Mouse (Mus musculus) kidney, adult 11 months (tissue): ENCODE results near the gene Larp1b.
"Not testable (repeated sequence)": the region's sequence is repeated elsewhere in the genome, so short reads cannot be mapped to it uniquely, and the experiment has no call there.

Source experiments
- DNase-seq: peaks from one replicate; pipeline ENCODE4 v3.0.0; 2022

The Larp1b gene

DNA sequence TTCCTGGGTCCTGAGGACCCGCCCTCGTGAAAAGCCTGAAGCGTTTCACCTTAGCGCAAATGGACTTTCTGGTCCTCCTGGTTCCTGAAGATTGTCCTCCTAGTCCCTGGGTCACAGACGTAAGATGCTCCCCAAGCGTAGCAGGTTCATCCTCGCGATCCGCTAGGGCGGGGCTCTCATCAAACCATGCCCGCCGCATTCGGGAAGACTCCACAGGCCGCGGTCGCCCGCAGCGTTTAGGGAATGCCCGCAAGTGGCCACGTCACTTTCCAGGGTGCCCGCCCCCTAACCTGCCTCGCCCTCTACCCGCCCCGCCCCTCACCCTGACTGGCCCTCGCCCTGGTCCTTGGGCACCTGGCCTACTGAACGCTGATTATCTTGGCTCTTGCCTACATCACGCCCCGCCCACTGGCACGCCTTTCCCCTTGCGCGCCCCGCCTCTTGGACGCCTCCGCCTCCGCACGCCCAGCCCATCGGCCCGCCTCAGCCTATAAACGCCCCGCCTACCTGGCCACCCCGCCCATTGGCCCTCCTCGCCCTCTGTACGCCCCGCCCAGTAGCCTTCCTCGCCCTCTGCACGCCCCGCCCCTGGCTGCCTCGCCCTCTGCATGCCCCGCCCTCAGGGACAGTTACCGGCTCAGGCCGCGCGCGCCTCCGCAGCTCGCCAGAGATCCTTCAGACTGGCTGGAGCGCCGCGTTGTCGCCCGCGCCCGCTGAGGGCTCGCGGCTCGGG is at the start of gene Larp1b:
TSS of gene Larp1b (plus strand) at position 659 of the 733 bp plus-strand sequence.
- peak; percentile 99 for DNase-seq

DNA sequence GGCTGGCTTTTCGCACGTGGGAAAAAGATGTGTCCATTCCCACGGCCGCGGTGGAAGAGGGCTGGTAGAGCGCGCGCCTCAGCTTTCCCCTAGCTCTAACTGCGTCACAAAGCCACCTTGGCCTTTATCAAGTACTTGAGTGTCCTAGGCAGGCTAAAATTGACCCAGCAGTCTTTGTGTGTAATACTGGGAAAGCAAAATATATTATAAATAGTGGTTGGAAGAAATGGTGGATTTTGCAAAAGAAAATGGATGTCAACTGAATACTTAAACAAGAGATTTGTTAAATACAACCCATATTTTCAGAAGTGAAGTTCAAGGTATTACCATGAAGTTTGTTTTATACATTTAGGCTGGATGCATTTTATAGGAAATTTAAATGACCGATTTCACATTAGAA is 47.2 kb upstream of the Larp1b start, which contains the start of gene 1700034I23Rik:
TSS of gene 1700034I23Rik (minus strand) at position 101 of the 400 bp plus-strand sequence.
- not testable (repeated sequence) for DNase-seq

DNA sequence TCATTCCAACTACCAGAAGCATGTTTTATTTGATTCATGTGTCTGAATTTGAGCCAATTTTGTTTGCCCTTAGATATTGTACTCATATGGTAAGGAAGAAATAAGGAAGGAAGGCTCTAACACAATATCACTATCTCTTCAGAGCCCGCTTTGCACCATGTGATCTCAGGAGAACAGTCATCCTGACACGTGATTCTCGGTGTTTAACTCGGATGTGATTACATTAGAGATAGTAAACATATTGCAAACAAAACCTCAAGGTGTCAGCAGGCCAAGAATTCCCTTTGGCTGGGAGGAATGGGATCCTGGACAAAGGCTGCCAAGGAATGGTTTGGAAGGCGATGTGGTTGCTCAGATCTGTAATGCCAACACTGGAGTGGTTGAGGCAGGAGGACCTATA is 11.4 kb upstream of the Larp1b start:
- DNase-seq = no peak

DNA sequence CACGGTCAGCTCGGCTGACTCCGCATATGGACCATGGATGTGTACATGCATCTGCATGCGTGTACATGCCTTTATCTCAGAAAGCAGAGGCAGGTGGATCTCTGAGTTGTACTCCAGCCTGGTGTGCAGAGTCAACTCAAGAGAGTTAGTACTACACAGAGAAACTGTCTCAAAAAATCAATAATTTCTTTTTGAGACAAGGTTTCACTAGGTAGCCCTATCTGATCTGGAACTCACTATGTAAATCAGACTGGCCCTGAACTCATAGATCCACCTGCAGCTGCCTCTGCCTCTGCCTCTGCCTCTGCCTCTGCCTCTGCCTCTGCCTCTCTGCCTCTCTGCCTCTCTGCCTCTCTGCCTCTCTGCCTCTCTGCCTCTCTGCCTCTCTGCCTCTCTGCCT is 11.0 kb upstream of the Larp1b start:
- DNase-seq = no peak

DNA sequence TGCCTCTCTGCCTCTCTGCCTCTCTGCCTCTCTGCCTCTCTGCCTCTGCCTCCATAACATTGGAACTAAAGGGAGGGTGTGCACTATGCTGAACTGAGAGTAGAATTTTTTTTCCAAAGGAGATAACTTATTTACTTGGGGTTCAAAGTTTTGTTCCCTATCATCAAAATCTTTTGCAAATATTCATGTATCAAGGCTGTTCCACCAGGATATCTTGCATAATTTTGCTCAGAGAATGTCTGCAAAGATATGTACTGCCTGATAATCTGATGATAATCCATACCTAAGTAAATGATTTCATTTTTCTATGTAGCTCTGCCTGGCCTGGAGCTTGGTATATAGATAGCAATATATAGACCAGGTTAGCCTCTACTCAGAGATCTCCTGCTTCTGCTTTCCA is 10.6 kb upstream of the Larp1b start:
- no peak for DNase-seq

DNA sequence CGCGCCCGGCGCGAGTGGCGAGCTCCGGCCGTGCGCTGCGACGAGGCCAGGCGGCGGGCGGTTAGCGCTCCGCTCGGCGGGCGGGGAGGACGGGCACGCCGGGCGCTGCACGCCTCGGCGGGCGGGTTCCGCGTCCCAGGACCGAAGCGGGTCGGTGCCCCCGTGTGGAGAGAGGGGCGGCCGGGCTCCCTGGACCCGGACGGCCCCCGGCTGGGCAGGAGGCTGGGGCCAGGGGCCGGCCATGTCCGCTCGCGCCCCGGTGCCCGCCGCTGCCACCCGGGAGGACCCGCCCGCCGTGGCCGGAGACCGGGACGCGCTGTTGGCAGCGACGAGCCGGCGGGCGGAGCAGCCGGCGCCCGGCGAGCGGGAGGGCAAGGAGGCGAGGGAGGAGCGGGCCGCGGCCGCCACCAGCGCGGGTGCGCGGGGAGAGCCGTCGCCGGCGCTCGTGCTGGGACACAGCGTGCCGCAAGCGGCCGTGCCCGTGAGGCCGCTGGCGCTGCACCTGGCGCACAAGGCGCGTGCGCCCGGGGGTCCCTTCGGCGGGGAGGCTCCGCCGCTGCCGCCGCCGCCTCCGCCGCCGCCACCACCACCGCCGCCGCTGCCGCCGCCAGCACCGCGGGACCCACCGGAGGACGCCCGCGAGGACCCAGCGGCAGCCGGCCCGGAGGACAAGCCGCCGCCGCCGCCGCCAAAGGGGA is 424 bp downstream of the Larp1b start:
- DNase-seq = peak; percentile 43

DNA sequence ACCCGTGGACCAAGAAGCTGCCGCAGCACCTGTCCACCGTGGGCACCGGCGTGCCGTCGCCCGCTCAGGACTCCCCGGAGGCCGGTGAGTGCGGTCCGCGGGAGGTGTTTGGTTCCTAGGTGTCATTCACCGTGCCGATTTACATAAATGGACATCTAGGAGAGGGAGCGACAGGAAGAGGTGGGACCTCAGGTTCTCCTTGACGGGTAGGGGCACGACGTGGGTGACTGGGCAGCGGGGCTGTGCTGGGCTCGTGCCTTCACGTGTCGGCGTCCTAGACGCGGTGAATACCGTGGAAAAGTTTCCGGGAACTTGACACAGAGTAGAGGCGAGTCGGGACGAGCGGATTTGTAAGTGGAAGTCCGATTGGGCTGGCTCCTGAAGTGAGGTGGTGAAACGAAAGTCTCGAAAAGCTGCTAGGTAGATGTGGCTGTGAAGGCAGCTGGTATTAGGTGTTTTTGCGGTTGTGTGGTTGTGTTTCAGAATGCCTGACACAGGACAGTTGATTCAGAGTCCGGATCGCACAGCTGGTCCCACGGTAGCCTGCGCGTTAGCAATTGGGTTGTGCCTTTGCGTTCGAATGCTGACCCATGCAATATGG is 1.1 kb downstream of the Larp1b start:
- peak; percentile 82 for DNase-seq

DNA sequence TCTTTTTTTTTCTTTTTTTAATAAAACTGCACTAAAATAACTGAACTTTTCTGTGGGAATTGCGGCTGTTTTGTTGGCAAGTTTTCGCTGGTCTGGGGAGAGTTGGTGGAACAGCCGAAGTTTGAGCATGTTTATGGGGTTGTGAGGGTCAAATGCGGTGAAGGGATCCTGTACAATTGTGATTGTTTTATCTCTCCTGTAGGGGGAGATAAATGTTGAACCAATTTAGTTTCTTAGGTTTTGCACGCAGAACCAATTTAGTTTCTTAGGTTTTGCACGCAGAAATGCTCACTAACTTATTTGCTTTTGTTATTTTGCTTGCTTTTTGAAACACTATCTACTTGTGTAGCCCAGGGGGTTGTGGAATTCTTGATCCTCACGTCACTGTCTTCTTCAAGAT is 1.7 kb downstream of the Larp1b start:
- DNase-seq = no peak

DNA sequence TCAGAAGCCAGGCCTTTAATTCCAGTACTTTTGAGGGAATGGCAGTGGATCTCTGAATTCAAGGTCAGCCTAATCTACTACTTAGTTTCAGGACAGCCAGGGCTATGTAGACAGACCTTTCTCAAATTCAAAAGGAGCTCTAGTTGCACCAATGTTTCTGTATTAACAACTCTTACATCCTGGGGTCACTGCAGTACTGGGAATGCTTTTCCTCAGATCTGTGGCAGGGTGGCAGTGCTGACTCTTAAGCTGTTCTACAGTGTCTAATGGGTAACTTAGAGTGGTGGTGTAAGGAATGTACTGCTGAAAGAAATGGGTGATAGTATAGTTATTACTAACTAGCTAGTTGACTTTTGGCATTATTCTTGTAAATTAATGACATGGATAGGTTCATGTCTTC is 3.0 kb downstream of the Larp1b start:
- peak; percentile 28 for DNase-seq

DNA sequence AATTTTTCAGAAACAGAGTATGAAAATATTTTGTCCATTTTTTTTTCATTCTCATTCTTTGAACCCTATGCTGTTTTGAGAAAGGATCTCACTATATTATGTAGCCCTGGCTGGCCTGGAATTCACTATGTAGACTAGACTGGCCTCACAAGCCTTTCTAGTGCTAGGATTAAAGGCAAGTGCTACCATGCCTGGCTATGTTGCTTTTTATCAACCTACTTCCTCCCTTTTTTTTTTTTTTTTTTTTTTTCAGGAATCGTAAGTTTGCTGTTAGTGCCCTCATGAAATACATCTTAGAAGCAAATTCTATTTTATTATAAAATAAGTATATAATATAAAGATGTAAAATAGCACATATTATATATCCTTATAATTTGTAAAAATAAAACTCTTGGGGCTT is 5.2 kb downstream of the Larp1b start:
- DNase-seq = no peak

DNA sequence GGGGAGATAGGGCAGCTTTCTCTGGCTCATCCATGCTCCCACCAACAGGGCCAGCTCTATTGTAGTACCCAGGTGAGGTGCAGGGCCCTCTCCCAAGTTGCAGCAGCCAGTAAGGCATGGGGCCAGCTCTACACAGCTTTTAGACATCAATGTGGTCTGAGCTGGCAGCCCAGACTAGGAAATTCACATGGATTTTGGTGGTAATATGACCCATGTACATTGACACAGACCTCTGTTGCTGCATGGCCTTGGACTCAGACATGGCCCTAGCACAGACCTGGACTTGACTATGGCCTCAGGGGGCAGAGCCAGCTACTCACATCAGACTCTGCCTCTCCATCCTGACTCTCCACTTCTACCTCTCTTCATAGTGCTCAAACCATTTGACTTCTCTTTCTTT is 9.2 kb downstream of the Larp1b start:
- no peak for DNase-seq

DNA sequence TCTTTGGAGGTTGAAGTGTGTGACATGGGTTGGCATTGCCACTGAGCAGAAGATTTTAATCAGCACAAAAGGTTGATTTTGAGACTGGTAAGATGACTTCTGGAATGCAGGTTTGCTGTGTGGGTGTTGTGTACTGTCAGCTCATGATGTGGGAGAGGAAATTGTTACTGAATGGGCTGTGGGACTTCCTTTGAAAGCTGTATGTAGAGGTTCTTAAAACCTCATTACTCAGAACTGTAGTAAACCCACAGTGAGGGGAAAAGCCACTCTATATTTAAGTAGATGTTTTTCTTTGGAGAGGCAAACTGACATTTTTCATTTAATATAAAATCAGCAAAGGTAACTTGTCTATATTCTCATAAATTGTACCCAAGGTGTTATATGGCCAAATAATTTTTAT is 31.1 kb downstream of the Larp1b start:
- no peak for DNase-seq

DNA sequence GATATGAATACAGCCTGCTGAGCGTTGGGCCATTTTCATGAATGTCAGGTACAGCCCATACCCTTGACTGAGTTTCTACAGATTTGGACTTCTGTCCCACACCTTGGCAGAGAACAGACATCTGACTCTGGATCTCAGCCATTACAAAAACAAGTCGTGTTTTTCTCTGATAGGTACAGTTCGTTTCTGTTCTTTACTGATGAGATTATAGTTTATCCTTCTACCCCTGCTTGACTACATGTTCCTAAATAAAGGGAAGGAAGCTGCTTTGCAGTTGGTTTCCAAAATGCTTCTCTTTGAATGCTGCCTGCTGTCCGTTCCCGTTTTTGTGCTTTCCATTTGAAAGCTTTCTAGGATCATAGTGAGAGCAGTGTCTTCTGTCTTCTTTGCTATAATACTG is 37.9 kb downstream of the Larp1b start:
- no peak for DNase-seq

DNA sequence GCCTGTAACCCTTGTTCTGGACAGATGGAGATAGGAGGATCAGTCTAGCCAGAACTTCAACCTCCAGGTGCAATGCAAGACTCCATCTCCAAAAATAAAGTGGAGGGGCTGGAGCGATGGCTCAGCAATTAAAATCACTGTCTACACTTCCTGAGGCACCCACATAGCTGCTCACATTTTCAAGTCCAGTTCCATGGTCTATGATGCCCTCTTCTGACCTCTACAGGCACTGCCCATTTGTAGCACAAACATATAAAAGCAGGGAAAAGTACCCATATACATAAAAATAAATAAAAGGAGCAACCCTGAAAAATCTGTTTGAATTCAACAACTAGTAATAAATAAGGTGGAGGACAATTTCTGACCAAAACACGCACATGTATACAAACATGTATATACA is 39.1 kb downstream of the Larp1b start:
- DNase-seq = no peak

DNA sequence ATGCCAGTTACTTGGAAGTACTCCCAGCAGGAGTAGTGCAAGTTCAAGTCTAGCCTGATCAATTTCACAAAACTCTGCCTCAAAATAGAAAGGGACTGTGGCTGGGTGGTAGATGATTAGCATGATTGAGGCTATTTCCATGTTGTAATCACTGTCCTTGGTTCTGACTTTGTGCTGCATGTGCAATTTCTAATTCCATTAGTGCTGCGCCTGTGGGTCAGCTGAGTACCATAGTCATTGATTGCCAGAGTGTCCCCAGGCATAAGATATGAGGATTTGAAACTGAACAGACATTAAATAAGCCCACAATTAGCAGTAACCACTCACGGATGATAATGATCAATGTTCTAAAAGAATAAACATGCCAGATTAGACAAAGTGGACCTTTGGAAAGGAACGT is 41.9 kb downstream of the Larp1b start:
- peak; percentile 23 for DNase-seq

DNA sequence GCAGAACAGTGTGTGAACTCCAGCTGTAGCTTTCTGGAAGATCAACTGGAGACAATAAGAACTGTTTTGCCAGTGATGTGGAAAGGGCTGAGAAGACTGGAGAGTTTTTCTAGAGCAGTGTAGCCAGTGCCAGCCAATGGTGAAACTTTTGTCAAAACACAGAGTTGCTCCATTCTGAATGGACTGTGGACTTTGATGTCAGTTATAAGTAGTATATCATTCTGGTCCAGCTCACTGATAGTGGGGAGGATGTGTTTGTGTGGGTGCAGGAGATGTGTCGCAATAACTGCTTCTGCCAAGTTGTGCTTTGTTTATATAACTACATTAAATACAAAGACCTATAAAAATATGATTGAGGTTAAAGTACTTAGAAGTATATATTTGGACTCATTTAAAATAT is 45.5 kb downstream of the Larp1b start:
- DNase-seq = no peak

DNA sequence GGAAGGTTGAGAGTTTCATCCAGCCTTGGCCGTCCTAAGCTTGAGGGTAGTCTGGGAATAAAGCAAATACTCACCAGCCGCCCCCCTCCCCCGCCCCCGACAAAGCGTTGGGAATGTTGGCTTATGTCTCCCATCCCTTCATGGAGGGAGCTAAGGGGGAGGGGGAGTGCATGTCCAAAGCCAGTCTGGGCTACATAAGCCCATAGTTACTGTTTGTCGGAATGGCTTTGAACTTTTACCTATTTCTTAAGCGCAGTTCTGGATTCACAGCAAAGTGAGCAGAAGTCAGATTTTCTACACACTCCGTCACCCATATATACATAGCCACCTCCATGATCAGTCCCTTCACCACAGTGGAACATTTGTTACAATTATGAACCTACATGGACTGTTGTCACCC is 59.7 kb downstream of the Larp1b start:
- DNase-seq = no peak

DNA sequence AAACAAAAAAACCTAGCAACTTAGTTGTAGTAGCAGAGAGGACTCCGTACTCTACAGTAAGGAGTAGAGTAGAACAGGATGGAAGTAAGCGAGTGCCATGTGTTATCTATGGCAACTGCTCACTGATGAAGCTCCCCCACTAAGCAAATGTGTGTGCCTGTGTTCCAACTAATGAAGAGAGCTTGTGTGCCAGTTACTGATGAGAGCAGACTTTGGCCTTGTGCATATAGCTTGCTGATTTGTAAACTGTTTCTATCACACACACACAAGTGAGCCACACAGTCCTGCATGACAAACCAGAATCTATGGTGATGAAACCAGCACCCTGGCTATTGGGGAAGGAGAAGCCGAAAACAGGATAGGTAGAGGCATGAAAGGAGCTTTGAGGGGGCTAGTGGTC is 60.4 kb downstream of the Larp1b start:
- no peak for DNase-seq

DNA sequence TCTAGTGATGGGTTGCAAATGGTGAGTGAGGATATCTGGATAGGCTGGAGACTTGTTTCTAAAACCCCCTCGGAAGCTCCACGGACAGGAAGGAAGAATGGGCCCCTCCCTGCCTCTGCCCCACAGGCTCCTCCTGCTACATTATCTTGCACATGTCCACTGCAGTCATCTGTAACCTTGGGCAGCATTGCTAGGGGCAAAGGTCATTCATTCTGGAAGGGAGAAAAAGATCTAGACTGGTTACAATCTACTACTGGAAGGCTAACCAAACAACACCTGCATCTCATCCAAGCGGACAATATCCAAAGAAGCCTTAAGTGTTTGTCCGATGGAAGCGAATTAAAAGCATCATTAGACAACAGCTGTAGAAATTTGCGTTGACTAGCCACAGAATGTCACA is 61.1 kb downstream of the Larp1b start:
- DNase-seq = no peak

DNA sequence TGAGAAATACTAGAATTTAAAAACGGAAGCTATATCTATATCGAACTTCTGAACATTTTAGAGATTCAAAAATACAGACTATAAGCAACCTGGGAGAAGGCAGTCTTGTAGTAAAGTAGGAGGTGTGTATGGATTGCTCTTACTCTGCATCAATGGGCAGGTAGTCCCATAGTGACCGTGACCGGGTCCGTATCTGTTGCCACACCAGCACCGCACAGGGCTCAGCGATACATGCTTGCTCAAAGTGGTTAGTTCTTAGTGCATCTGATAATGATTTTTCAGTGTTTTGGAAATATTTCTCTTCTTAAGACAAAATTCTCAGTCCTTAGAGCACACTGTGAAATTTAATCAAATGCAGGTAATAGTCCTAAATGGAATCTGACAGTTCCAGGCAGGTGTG is 62.8 kb downstream of the Larp1b start:
- DNase-seq = no peak

DNA sequence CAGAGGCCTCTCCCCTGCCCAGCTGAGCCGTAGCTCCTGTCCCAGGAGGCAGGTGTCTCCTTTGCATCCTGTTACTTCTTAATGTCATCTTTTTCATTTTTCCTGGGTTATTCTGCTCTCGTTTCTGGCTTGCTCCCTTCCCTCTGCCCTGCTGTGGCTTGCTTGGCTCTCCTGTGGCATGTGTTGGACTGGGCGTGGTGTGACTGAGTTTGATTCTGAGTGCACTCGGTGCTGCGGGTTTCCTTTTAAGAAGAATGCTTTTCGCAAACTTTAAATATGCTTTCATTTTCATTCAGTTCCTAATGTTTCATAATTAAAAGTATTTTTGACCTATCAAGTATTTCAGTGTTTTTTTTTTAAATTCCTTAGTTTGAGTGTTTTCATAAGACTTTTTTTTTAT is 65.3 kb downstream of the Larp1b start:
- no peak for DNase-seq

DNA sequence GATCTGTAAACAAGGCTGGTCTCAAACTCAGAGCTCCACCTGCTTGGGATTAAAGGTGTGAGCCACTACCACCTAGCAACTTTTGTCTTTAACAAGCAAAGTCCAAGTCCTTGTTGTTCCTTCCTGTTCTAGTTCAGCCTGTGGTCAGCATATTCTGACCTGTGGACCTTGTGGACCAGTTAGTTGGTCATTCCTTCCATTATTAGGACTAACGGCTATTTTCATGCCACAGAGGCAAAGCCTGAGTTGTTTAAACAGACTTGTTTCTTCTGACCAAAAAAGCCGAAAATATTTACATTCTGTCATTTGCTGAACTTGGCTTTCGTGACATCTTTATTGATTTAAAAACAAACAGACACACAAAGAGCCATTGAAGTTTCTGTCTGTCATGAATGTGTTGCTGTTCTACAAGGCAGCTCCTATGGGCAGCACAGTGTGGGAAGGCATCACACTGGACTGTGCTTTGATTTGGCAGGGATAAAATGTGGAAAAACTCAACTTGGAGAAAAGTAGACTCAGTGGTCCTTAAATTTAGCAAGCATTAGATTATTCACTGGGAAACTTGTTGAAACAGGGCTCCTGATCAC is 68.5 kb downstream of the Larp1b start:
- no peak for DNase-seq

DNA sequence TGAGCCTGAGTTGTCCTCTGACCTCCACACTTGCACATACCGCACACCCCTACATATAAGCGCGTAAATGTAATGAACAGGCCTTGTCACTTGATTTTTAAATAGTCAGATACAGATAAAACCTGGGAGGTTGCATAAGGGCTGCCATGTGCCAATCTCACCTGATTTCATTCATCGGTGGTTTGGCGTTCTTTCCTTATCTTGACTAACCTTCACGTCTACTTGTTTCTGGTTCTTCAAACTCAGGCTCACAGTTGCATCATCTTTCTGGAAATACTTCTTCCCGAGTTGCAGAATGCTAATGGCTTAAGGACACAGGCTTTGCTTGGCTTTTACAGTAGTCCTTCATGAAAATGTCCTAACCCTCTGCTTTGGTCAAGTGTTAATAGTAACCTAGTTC is 71.1 kb downstream of the Larp1b start:
- no peak for DNase-seq

DNA sequence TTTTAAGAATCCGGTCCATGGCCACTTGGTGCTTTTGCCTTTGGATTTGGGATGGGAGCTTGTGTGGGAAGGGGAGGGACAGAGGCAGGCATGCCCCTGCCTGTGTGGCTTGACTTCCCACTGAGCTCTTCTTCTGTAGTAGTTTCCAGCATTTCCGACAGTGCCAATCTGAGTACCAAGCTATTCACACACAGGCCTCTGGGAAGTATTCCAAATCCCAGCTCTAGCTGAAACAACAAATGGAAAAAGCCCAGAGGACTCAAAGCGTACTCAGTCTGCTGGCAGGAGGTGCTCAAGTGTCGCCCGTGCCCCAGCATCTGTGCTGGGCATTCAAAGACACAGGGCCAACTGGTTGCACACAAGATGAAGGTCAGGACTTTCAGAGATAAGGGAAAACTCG is 72.4 kb downstream of the Larp1b start:
- peak; percentile 55 for DNase-seq
